Mouse (Mus musculus) forebrain, postnatal 0 days (tissue): ENCODE results near the gene Rspry1. TPM values are rescaled to one million over a fixed set of nuclear protein-coding genes. Genes with fewer than 3 reads are reported as not detected.

Experiments used
- ATAC-seq: fragments of 200-750 bp; cut with Nextera tagmentation; 2 replicates; pipeline ENCODE4 v1.8.0; 2017; ENCODE audit warnings: mild to moderate bottlenecking, moderate library complexity
- DNase-seq: peaks from one replicate; pipeline ENCODE4 v3.0.0-alpha.2; 2015
- H3K27ac ChIP-seq: fragments of 300-500 bp; sonication (generic); 2 replicates; pipeline ENCODE4 v1.5.1; 2014; ENCODE audit warnings: low read depth, mild to moderate bottlenecking, antibody characterized with exemption, low read length, moderate library complexity, mixed read lengths
- H3K27me3 ChIP-seq: fragments of 300-500 bp; sonication (generic); 2 replicates; pipeline ENCODE4 v1.6.1; 2014; ENCODE audit warnings: mild to moderate bottlenecking, low read length, mixed read lengths; ENCODE audit not compliant: insufficient read depth
- H3K36me3 ChIP-seq: fragments of 300-500 bp; sonication (generic); 2 replicates; pipeline ENCODE4 v1.6.1; 2014; ENCODE audit warnings: mild to moderate bottlenecking, moderate library complexity; ENCODE audit not compliant: insufficient read depth
- H3K4me1 ChIP-seq: fragments of 300-500 bp; sonication (generic); 2 replicates; pipeline ENCODE4 v1.6.1; 2014; ENCODE audit warnings: antibody characterized with exemption; ENCODE audit not compliant: insufficient read depth
- H3K4me2 ChIP-seq: fragments of 300-500 bp; sonication (generic); 2 replicates; pipeline ENCODE4 v1.6.1; 2014; ENCODE audit warnings: low read depth, mild to moderate bottlenecking, moderate library complexity
- H3K4me3 ChIP-seq: fragments of 300-500 bp; sonication (generic); 2 replicates; pipeline ENCODE4 v1.5.1; 2014; ENCODE audit warnings: low read depth, low read length, mixed read lengths
- H3K9ac ChIP-seq: fragments of 300-500 bp; sonication (generic); 2 replicates; pipeline ENCODE4 v1.6.1; 2014; ENCODE audit warnings: mild to moderate bottlenecking
- H3K9me3 ChIP-seq: fragments of 300-500 bp; sonication (generic); 2 replicates; pipeline ENCODE4 v1.6.1; 2016; ENCODE audit warnings: low read length
- CTCF ChIP-seq: sonication (generic); IDR thresholded peaks from 2 replicates; pipeline ENCODE4 v1.5.1; 2016; ENCODE audit warnings: antibody characterized with exemption, control low read depth, low read depth
- WGBS: fragments of 180-500 bp; shearing (Covaris S2); extraction: QIAGEN DNeasy Blood & Tissue Kit; methylation state at CpG from one replicate; pipeline ENCODE4 v1.1.7; 2014; 5-methylcytosine and 5-hydroxymethylcytosine counted together
- polyA plus RNA-seq: library from polyadenylated mRNA; unstranded; fragments of >200 nt; fragmentation: Nextera tagmentation; extraction: Ambion mirVana; gene quantifications from 2 replicates; pipeline ENCODE4 v1.2.1, GENCODE M21; 2015
- total RNA-seq: library from RNA; depleted of rRNA; stranded (reverse); fragments of >200 nt; gene quantifications from 2 replicates; pipeline ENCODE4 v1.2.3, GENCODE M21; 2014

Rspry1 gene
- total and polyA plus RNA-seq, 2 experiments from 2014 or later = 32.0 to 55.8 TPM

GRCm38 (mm10) chr8:94660418-94660817 lies 58.7 kb downstream of the Rspry1 start:
- ATAC-seq (no peak), DNase-seq (no peak)
- H3K9ac ChIP-seq = no peak overlapping the region
- H3K4me3 ChIP-seq = no peak overlapping the region
- no peaks in the 10 kb centered on the region for H3K9me3 ChIP-seq
- H3K4me1 ChIP-seq = no peaks in the 10 kb centered on the region
- H3K4me2 ChIP-seq = no peak overlapping the region
- peaks cover 25% of the 10 kb centered on the region; the same call in 1 of the 2 replicates for H3K36me3 ChIP-seq
- TF ChIP-seq CTCF = no peak
- 87% methylated on average over 4 of the region's 4 CpGs for WGBS
- no peak overlapping the region for H3K27ac ChIP-seq
- H3K27me3 ChIP-seq = no peaks in the 10 kb centered on the region

DNA sequence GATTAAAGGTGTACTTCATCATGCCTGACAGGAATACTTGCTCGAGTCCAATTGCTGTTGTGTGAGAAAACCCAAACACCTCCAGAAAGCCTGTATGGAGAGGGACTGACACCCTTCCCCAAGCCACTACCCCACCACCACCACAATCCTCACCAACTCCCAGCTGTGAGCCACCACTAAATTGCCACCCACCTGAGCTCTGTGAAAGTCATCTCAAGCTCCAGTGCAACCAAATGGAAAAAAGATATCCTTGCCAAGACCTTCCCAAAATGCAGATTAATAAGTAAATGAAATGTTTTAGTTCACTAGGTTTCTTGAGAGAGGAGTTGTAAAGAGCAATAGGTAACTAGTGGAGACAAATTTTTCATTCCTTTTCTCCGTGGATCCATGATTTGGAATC lies 63.0 kb downstream of the Rspry1 start:
- no peak for TF ChIP-seq CTCF
- no peaks in the 10 kb centered on the region for H3K27me3 ChIP-seq
- no peak overlapping the region for H3K4me3 ChIP-seq
- H3K4me2 ChIP-seq = no peak overlapping the region
- WGBS = 86% methylated on average over 2 of the region's 2 CpGs
- peaks cover 9% of the 10 kb centered on the region; the same call in 1 of the 2 replicates for H3K36me3 ChIP-seq
- ATAC-seq (no peak), DNase-seq (no peak)
- H3K4me1 ChIP-seq = no peaks in the 10 kb centered on the region
- H3K27ac ChIP-seq = no peak overlapping the region
- no peak overlapping the region for H3K9ac ChIP-seq
- no peaks in the 10 kb centered on the region for H3K9me3 ChIP-seq

DNA sequence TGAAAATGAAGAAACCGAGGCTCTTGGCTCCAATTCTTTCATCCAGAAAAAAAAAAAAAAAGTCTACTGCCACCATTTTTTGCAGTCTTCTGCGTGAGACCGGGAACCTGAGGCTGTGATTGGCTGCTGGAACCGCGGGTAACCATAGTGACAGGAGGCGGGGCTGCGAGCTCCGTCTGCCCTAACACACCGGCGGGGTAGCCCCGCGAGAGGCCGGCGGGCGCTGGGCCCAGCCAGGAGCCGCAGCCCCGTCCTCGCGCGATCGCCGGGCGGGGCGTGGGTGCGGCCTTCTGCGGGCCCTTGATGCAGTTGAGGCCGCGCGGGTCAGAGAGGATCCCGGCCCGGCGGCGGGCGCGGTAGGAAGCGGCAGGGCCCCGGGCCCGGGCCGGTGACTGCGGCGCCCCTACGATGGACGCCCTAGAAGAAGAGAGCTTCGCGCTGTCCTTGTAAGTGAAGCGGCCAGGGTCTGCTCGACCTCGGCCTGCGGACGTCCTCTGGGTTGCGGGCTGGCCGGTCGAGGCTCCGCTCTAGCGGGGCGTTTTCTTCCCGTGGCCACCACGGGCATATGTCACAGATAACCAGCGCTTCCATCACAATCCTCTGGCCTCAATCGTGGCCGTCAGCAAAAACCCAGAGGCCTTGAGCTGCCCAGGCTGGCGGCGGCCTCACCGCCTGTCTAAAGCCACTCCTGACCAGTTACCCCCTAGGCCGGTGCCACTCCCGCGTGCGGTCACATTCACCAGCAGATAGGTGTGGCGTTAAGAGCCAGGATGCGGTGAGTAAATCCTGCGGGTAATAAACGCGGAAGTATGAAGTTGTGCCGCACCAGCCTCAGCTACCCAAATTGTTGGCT lies 64.9 kb downstream of the Rspry1 start, which contains the start of gene Arl2bp:
Gene Arl2bp, plus strand, starts transcription at position 145 of the 853 bp plus-strand sequence.
- peak within 1 kb of the TSS; percentile 97 for H3K27ac ChIP-seq
- DNase-seq (peak; percentile 96), ATAC-seq (peak; percentile 100)
- peak within 1 kb of the TSS; percentile 98 for H3K9ac ChIP-seq
- WGBS = 2% methylated on average over 73 of the region's 74 CpGs
- H3K36me3 ChIP-seq = peaks cover 19% of the 10 kb centered on the region
- peak within 1 kb of the TSS; percentile 96 for H3K4me3 ChIP-seq
- no peaks in the 10 kb centered on the region for H3K4me1 ChIP-seq
- no peaks in the 10 kb centered on the region for H3K9me3 ChIP-seq
- no peaks in the 10 kb centered on the region for H3K27me3 ChIP-seq
- TF ChIP-seq CTCF = no peak
- peak within 1 kb of the TSS; percentile 70 for H3K4me2 ChIP-seq

GRCm38 (mm10) chr8:94674384-94674783 lies 72.6 kb downstream of the Rspry1 start:
- no peak overlapping the region for H3K4me3 ChIP-seq
- ATAC-seq = no peak
- 85% methylated on average over 5 of the region's 5 CpGs for WGBS
- no peak for TF ChIP-seq CTCF
- no peak for DNase-seq
- no peaks in the 10 kb centered on the region for H3K9me3 ChIP-seq
- H3K27me3 ChIP-seq = no peaks in the 10 kb centered on the region
- H3K36me3 ChIP-seq = peaks cover 52% of the 10 kb centered on the region
- H3K4me1 ChIP-seq = no peaks in the 10 kb centered on the region
- no peak overlapping the region for H3K4me2 ChIP-seq
- no peak overlapping the region for H3K27ac ChIP-seq
- H3K9ac ChIP-seq = no peak overlapping the region

GRCm38 (mm10) chr8:94675923-94676322 lies 74.2 kb downstream of the Rspry1 start:
- Histone ChIP-seq H3K36me3 (peaks cover 45% of the 10 kb centered on the region), H3K27ac (no peak overlapping the region), H3K9ac (no peak overlapping the region), H3K4me2 (no peak overlapping the region), H3K27me3 (no peaks in the 10 kb centered on the region), H3K4me1 (no peaks in the 10 kb centered on the region), H3K4me3 (no peak overlapping the region), H3K9me3 (no peaks in the 10 kb centered on the region)
- ATAC-seq (peak; percentile 10; the same call in 1 of the 2 replicates), DNase-seq (no peak)
- no peak for TF ChIP-seq CTCF
- WGBS = 81% methylated on average over 6 of the region's 6 CpGs

GRCm38 (mm10) chr8:94678582-94678981 lies 76.8 kb downstream of the Rspry1 start:
- no peak for TF ChIP-seq CTCF
- H3K27ac ChIP-seq = peak overlapping the region; percentile 78
- no peak overlapping the region for H3K4me3 ChIP-seq
- no peaks in the 10 kb centered on the region for H3K4me1 ChIP-seq
- no peaks in the 10 kb centered on the region for H3K9me3 ChIP-seq
- peak; percentile 49 for DNase-seq
- 23% methylated on average over 9 of the region's 9 CpGs for WGBS
- H3K4me2 ChIP-seq = no peak overlapping the region
- peak overlapping the region; percentile 4; the same call in 1 of the 2 replicates for H3K9ac ChIP-seq
- no peaks in the 10 kb centered on the region for H3K27me3 ChIP-seq
- ATAC-seq = peak; percentile 49
- peaks cover 18% of the 10 kb centered on the region for H3K36me3 ChIP-seq

DNA sequence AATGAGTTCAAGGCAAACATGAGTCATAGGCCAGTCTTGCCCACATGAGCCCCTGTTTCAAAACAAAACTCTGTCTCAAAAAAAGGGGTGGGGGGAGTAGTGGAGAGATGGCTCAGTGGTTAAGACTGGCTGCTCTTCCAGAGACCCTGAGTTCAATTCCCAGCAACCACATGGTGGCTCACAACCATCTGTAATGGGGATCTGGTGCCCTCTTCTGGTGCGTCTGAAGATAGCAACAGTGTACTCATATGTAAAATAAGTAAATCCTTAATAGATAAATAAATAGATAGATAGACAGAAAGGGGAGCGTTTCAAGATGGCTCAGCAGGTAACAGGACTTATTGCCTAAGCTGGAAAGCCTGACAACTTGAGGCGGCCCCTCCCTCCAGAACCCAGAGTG lies 78.7 kb downstream of the Rspry1 start:
- TF ChIP-seq CTCF = no peak
- Histone ChIP-seq H3K9ac (no peak overlapping the region), H3K9me3 (no peaks in the 10 kb centered on the region), H3K4me2 (no peak overlapping the region), H3K4me3 (no peak overlapping the region), H3K27me3 (no peaks in the 10 kb centered on the region), H3K4me1 (no peaks in the 10 kb centered on the region), H3K27ac (no peak overlapping the region), H3K36me3 (peaks cover 8% of the 10 kb centered on the region; the same call in 1 of the 2 replicates)
- ATAC-seq (no peak), DNase-seq (no peak)
- WGBS = 89% methylated on average over 3 of the region's 3 CpGs
